Mouse (Mus musculus) monocyte, adult 2 months (primary cell): ENCODE data around the gene Arhgef10l.

Source experiments
- DNase-seq, 2 experiments: peaks; one replicate each; pipeline ENCODE4 v3.0.0; 2022; ENCODE audit warnings: low spot score in 2 of 2, low read depth in 1 of 2

Arhgef10l gene

GRCm38 (mm10) chr4:140694551-140695060, 28.8 kb upstream of the Arhgef10l start:
- no peak for DNase-seq

GRCm38 (mm10) chr4:140693513-140693912, 27.7 kb upstream of the Arhgef10l start:
- DNase-seq: no peak

GRCm38 (mm10) chr4:140691481-140691880, 25.7 kb upstream of the Arhgef10l start:
- DNase-seq: no peak

- no peak for DNase-seq
Observed at GRCm38 (mm10) chr4:140689873-140690655, 24.3 kb upstream of the Arhgef10l start.

GRCm38 (mm10) chr4:140688826-140689425, 23.1 kb upstream of the Arhgef10l start:
- DNase-seq: no peak

- DNase-seq: no peak
Observed at GRCm38 (mm10) chr4:140688044-140688825, 22.4 kb upstream of the Arhgef10l start.

GRCm38 (mm10) chr4:140684881-140685303, 19.1 kb upstream of the Arhgef10l start:
- no peak for DNase-seq

- peak in 1 of 2 experiments; percentile 38 for DNase-seq
Observed at GRCm38 (mm10) chr4:140684141-140684871, 18.5 kb upstream of the Arhgef10l start.

GRCm38 (mm10) chr4:140683608-140684007, 17.8 kb upstream of the Arhgef10l start:
- no peak for DNase-seq

GRCm38 (mm10) chr4:140680731-140681397, 15.1 kb upstream of the Arhgef10l start:
- no peak for DNase-seq

GRCm38 (mm10) chr4:140679723-140680380, 14.0 kb upstream of the Arhgef10l start:
- DNase-seq: peak; percentile 30 to 55

GRCm38 (mm10) chr4:140679038-140679437, 13.2 kb upstream of the Arhgef10l start:
- no peak for DNase-seq

GRCm38 (mm10) chr4:140674345-140674926, 8.6 kb upstream of the Arhgef10l start:
- DNase-seq: peak; percentile 37 to 71

- DNase-seq: no peak
Observed at GRCm38 (mm10) chr4:140673527-140674264, 7.9 kb upstream of the Arhgef10l start.

- no peak for DNase-seq
Observed at GRCm38 (mm10) chr4:140667802-140668201, 2.0 kb upstream of the Arhgef10l start.

GRCm38 (mm10) chr4:140665053-140665452, 759 bp downstream of the Arhgef10l start:
- no peak for DNase-seq

- no peak for DNase-seq
Observed at GRCm38 (mm10) chr4:140662882-140663585, 2.8 kb downstream of the Arhgef10l start.

- no peak for DNase-seq
Observed at GRCm38 (mm10) chr4:140662453-140662852, 3.4 kb downstream of the Arhgef10l start.
